Mouse (Mus musculus): ENCODE measurements around the gene Tsku. TPM values are rescaled to one million over a fixed set of nuclear protein-coding genes. Genes with fewer than 3 reads are reported as not detected.

Tsku gene
- polyA plus RNA-seq (2015; fragmentation: Nextera tagmentation; extraction: Ambion mirVana) = 1.9 and 2.4 TPM in 2 replicates

DNA sequence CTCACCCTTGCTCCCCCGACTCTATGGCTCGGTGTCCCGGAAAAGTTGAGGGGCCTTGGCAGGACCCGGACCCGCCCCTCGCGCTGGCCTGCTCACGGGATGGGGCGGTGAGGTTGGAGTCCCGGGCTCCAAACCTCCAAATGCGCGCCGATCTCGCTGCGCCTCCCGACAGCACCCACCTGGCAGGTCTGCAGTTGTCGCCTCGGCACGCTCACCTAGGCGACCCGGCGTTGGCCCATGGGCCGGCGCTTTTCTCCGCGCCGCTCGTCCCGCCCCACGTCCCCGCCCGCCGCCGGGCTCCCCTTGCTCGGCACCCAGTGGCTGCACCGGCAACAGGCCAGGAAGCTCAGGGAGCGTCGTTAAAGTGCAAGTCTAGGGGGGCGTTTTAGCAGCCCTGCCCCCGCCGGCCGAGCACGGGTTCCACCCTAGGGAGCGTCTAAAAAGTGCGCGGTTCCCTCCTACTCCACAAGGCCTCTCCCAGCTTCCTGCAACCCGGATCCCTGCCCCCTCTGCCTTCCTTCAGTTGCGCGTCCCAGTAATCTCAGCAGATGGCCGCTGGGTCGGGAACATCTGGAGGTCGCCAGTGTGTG lies at the start of gene Tsku:
Tsku (minus strand) TSS at position 266 of the 590 bp plus-strand sequence.
- Histone ChIP-seq H3K27ac (ENCODE audit: low read length) (peak within 1 kb of the TSS; percentile 50), H3K4me3 (ENCODE audit: low read depth, low read length) (peak within 1 kb of the TSS; percentile 60), H3K9ac (ENCODE audit: low read depth, low read length) (peak within 1 kb of the TSS; percentile 52), H3K4me2 (ENCODE audit: low read depth, low read length) (peak within 1 kb of the TSS; percentile 60), H3K4me1 (ENCODE audit: control insufficient read depth, low read depth, low read length) (no peaks in the 10 kb centered on the region; the same call in 1 of the 2 replicates), H3K9me3 (replicated peaks; ENCODE audit: control insufficient read depth, low read length) (no peaks in the 10 kb centered on the region), H3K27me3 (ENCODE audit: control insufficient read depth, insufficient read depth, low read depth, low read length) (peaks cover 32% of the 10 kb centered on the region), H3K36me3 (ENCODE audit: control insufficient read depth, insufficient read depth) (no peaks in the 10 kb centered on the region)
- whole genome bisulfite sequencing (ENCODE audit: insufficient replicate concordance) = under 1% methylated on average over 52 of the region's 52 CpGs
- ATAC-seq (ENCODE audit: low read depth) = peak; percentile 80

DNA sequence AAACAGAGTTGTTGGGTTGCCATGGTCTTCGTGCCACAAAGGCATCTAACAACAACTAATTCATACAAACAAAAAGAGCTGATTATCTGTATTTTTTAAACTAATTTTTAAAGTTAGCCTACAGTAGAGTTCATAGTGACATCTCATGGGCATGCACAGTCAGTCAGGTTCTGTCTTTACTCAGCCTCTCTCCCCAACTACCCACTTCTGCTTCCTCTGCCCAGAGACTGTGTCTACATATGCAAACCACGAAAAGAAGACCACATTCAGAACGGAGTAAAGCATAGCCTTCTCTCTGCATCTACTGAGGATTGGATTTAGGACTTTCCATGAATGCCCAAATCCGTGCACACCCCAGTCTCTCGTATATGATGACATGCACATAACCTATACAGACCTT lies 46.5 kb upstream of the Tsku start:
- no peaks in the 10 kb centered on the region for H3K4me1 ChIP-seq (ENCODE audit: control insufficient read depth, low read depth, low read length)
- WGBS (ENCODE audit: insufficient replicate concordance) = 32% methylated on average over 5 of the region's 5 CpGs

DNA sequence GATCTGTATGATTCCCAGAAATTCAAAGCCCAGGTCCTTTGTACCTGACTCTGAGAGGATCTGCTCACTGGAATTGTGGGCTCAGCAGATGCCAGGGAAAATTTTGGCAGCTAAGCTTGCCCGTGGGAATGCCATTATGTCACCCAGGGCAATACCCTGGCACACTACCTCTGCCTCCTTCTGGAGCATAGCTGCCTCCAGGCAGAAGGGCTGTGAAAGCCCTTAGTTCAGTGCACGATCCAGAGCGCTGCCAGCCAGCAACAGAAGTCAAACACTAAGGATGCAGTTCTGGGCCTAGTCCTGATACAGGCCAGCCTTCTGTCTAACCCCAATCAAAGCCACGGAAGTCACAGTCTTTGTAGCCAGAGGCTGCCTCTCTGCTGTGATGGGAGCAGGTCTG lies 42.9 kb upstream of the Tsku start:
- no peaks in the 10 kb centered on the region for H3K36me3 ChIP-seq (ENCODE audit: control insufficient read depth, insufficient read depth)
- no peak overlapping the region for H3K4me2 ChIP-seq (ENCODE audit: low read depth, low read length)
- no peaks in the 10 kb centered on the region for H3K9me3 ChIP-seq (replicated peaks; ENCODE audit: control insufficient read depth, low read length)
- no peak overlapping the region for H3K4me3 ChIP-seq (ENCODE audit: low read depth, low read length)
- H3K9ac ChIP-seq (ENCODE audit: low read depth, low read length) = no peak overlapping the region
- H3K27ac ChIP-seq (ENCODE audit: low read length) = no peak overlapping the region
- WGBS (ENCODE audit: insufficient replicate concordance) = 66% methylated on average over 4 of the region's 4 CpGs
- no peaks in the 10 kb centered on the region for H3K4me1 ChIP-seq (ENCODE audit: control insufficient read depth, low read depth, low read length)
- no peak for ATAC-seq (ENCODE audit: low read depth)
- H3K27me3 ChIP-seq (ENCODE audit: control insufficient read depth, insufficient read depth, low read depth, low read length) = no peaks in the 10 kb centered on the region

More for the DNA sequence above, 46.5 kb upstream of the Tsku start:
- H3K27me3 ChIP-seq (ENCODE audit: control insufficient read depth, insufficient read depth, low read depth, low read length) = no peaks in the 10 kb centered on the region
- no peaks in the 10 kb centered on the region for H3K36me3 ChIP-seq (ENCODE audit: control insufficient read depth, insufficient read depth)
- H3K27ac ChIP-seq (ENCODE audit: low read length) = no peak overlapping the region
- no peaks in the 10 kb centered on the region for H3K9me3 ChIP-seq (replicated peaks; ENCODE audit: control insufficient read depth, low read length)
- H3K9ac ChIP-seq (ENCODE audit: low read depth, low read length) = no peak overlapping the region
- no peak for ATAC-seq (ENCODE audit: low read depth)
- no peak overlapping the region for H3K4me2 ChIP-seq (ENCODE audit: low read depth, low read length)
- no peak overlapping the region for H3K4me3 ChIP-seq (ENCODE audit: low read depth, low read length)

DNA sequence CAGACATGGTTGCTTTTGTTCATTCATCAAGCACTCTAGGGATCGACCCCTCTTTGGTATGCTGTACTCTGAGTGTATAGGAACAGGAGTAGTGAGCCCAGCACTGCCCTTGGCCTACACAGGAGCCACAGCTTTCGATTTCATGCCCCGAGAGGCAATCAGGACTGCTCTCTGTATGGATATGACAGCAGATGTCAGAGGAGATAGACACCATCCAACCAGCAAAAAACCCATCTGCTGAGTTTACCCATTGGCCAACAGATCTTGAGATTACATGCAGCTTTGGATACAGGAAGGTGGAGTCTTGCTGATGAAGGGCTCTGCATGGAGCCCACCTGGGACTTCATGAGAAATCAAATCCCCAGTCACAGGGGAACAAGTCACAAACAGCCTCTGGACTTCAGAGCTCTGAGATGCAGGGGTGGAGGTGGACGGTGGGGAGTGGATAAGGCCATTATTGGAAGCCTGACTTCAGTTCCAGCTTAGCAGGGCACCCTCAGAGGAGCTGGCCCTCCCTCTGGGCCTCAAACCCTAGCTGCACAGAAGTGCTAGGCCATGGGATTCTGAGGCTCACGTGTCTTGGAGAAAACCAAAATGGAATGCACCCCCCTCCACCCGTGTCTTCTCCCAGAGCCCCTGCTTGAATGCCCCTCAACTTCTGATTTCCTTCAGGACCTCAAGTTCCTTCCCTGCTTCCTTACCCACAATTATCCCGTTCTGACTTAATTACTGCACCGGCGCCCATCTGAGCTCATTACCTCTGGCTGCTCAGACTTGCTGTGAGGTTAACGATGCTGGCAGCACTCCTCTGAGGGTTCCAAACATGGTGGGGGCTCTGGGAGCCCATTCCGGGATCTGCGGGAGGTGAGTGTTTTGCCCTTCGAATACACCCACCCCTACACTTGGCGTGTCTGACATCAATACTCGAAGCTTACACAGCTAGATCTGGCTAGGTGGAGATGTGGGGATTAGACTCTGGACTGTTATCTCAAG lies 41.8 kb upstream of the Tsku start:
- no peaks in the 10 kb centered on the region for H3K36me3 ChIP-seq (ENCODE audit: control insufficient read depth, insufficient read depth)
- no peak overlapping the region for H3K4me2 ChIP-seq (ENCODE audit: low read depth, low read length)
- no peak overlapping the region for H3K9ac ChIP-seq (ENCODE audit: low read depth, low read length)
- H3K9me3 ChIP-seq (replicated peaks; ENCODE audit: control insufficient read depth, low read length) = no peaks in the 10 kb centered on the region
- H3K4me3 ChIP-seq (ENCODE audit: low read depth, low read length) = no peak overlapping the region
- H3K27ac ChIP-seq (ENCODE audit: low read length) = no peak overlapping the region
- no peaks in the 10 kb centered on the region for H3K4me1 ChIP-seq (ENCODE audit: control insufficient read depth, low read depth, low read length)
- ATAC-seq (ENCODE audit: low read depth) = no peak
- 58% methylated on average over 15 of the region's 15 CpGs for WGBS (ENCODE audit: insufficient replicate concordance)
- no peaks in the 10 kb centered on the region for H3K27me3 ChIP-seq (ENCODE audit: control insufficient read depth, insufficient read depth, low read depth, low read length)

DNA sequence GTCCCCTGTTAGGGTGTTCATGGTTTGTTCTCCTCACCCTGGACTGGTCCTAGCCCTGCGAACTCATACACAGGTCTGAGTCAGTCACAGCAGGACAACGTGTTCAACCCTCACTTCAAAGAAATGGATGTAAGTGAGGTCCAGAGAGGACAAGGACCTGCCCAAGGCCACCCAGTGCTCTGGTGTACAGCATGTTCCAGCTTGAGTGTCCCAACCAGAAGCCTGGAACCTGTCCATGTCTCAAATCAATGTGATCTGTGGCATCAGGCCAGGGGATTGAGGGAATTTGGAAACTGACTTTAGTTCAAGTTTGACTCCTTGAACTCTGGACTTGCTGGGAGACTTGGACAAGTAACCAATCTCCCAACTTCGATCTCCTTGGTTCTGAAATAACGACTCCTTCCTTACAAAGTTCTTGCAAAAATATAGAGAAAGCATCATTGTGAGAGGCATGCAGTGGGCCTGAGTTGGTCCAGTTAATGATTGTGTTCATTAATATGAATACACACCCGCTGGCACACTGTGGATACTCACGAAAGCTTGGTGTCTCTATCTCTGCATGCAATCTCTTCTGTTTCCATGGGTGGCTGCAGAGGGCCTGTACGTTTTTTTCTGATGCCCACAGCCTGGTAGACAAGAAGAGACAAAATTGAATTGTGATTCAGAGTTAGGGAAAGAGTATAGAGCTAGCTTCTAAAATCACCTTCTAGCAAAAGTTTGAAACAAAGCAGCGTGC lies 31.5 kb upstream of the Tsku start:
- H3K4me2 ChIP-seq (ENCODE audit: low read depth, low read length) = no peak overlapping the region
- no peak for ATAC-seq (ENCODE audit: low read depth)
- H3K9ac ChIP-seq (ENCODE audit: low read depth, low read length) = no peak overlapping the region
- no peaks in the 10 kb centered on the region for H3K4me1 ChIP-seq (ENCODE audit: control insufficient read depth, low read depth, low read length)
- H3K9me3 ChIP-seq (replicated peaks; ENCODE audit: control insufficient read depth, low read length) = no peaks in the 10 kb centered on the region
- no peak overlapping the region for H3K27ac ChIP-seq (ENCODE audit: low read length)
- WGBS (ENCODE audit: insufficient replicate concordance) = 62% methylated on average over 8 of the region's 8 CpGs
- H3K4me3 ChIP-seq (ENCODE audit: low read depth, low read length) = no peak overlapping the region
- H3K36me3 ChIP-seq (ENCODE audit: control insufficient read depth, insufficient read depth) = no peaks in the 10 kb centered on the region
- H3K27me3 ChIP-seq (ENCODE audit: control insufficient read depth, insufficient read depth, low read depth, low read length) = no peaks in the 10 kb centered on the region

DNA sequence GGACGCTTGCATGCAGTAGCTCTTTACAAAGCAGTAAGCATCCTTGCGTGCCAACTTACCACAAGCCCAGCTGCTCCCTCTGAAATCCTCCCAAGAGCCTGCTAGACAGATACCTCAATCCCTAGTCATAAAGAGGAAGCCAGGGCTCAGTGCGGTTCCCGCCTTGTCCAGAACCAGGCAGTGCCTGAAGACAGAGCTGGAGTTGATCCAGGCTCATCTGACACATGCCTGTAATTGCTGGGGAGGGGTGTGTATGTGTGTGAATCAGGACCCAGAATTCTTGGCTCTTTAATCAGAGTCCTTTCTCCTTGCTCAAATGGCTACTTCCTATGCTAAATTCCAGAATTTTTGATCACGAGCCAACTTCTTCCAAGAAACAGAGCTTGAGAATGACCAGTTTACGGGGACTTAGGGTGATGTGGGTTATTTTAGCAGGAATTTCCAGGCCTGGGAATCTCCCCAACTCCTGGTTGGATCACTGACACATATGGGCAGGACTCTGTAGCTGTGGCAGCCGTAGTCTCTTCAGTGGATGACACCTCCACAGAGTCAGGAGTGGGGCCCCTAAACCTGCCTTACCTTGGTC lies 30.3 kb upstream of the Tsku start:
- 63% methylated on average over 7 of the region's 7 CpGs for WGBS (ENCODE audit: insufficient replicate concordance)
- no peak for ATAC-seq (ENCODE audit: low read depth)

DNA sequence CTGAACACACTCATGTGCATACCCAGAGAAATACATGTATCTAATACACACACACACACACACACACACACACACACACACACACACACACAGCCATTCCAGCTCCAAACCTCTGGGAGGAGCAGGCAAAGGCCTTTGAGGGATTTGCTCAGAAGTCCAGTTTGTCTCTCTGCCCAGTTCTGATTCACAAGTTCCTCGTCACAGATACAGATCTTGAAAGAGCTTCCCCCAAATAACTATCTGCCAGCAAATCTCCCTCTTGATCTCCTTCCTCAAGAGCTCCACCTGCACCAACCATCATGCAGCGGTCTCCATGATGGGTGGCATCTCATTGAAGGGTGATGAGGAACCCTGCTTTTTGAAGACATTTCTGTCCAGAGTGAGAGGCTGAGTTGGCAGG lies 29.4 kb upstream of the Tsku start:
- no peak for ATAC-seq (ENCODE audit: low read depth)

More for the DNA sequence above, 30.3 kb upstream of the Tsku start:
- H3K27ac ChIP-seq (ENCODE audit: low read length) = no peak overlapping the region
- no peak overlapping the region for H3K4me2 ChIP-seq (ENCODE audit: low read depth, low read length)
- H3K27me3 ChIP-seq (ENCODE audit: control insufficient read depth, insufficient read depth, low read depth, low read length) = no peaks in the 10 kb centered on the region
- no peak overlapping the region for H3K4me3 ChIP-seq (ENCODE audit: low read depth, low read length)
- H3K9me3 ChIP-seq (replicated peaks; ENCODE audit: control insufficient read depth, low read length) = no peaks in the 10 kb centered on the region
- no peaks in the 10 kb centered on the region for H3K36me3 ChIP-seq (ENCODE audit: control insufficient read depth, insufficient read depth)
- no peaks in the 10 kb centered on the region for H3K4me1 ChIP-seq (ENCODE audit: control insufficient read depth, low read depth, low read length)
- no peak overlapping the region for H3K9ac ChIP-seq (ENCODE audit: low read depth, low read length)

DNA sequence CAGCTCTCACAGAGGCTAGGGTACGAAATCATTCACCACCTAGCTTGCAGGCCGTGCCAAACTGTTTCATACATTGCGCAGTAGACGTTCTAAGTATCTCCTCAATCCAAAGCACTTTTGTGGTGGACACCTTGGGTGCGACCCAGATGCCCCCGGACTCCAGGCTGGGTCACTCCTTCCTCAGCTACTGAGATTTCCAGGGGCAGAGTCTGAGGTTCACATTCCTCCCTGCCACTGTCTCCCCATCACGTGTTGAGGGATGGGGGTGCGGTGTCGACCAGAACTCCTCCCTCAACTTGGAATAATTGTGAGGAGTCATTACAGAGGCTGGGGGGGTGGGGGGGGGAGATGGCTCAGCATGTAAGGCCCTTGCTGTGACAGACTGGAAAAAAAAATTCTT lies 28.5 kb upstream of the Tsku start:
- H3K4me3 ChIP-seq (ENCODE audit: low read depth, low read length) = no peak overlapping the region
- H3K27me3 ChIP-seq (ENCODE audit: control insufficient read depth, insufficient read depth, low read depth, low read length) = no peaks in the 10 kb centered on the region
- H3K9ac ChIP-seq (ENCODE audit: low read depth, low read length) = no peak overlapping the region
- WGBS (ENCODE audit: insufficient replicate concordance) = 68% methylated on average over 9 of the region's 9 CpGs
- no peak overlapping the region for H3K27ac ChIP-seq (ENCODE audit: low read length)
- ATAC-seq (ENCODE audit: low read depth) = no peak
- no peaks in the 10 kb centered on the region for H3K4me1 ChIP-seq (ENCODE audit: control insufficient read depth, low read depth, low read length)
- no peak overlapping the region for H3K4me2 ChIP-seq (ENCODE audit: low read depth, low read length)
- H3K9me3 ChIP-seq (replicated peaks; ENCODE audit: control insufficient read depth, low read length) = no peaks in the 10 kb centered on the region
- no peaks in the 10 kb centered on the region for H3K36me3 ChIP-seq (ENCODE audit: control insufficient read depth, insufficient read depth)

More for the DNA sequence above, 29.4 kb upstream of the Tsku start:
- Histone ChIP-seq H3K4me1 (ENCODE audit: control insufficient read depth, low read depth, low read length) (no peaks in the 10 kb centered on the region), H3K27me3 (ENCODE audit: control insufficient read depth, insufficient read depth, low read depth, low read length) (no peaks in the 10 kb centered on the region), H3K36me3 (ENCODE audit: control insufficient read depth, insufficient read depth) (no peaks in the 10 kb centered on the region), H3K9ac (ENCODE audit: low read depth, low read length) (no peak overlapping the region), H3K9me3 (replicated peaks; ENCODE audit: control insufficient read depth, low read length) (no peaks in the 10 kb centered on the region), H3K4me3 (ENCODE audit: low read depth, low read length) (no peak overlapping the region), H3K27ac (ENCODE audit: low read length) (no peak overlapping the region), H3K4me2 (ENCODE audit: low read depth, low read length) (no peak overlapping the region)
- WGBS (ENCODE audit: insufficient replicate concordance) = 40% methylated on average over 2 of the region's 2 CpGs
